Mouse (Mus musculus) olfactory bulb, adult 2 months (tissue): Measurements from ENCODE around the gene BC049762.

Experiments used
- CTCF ChIP-seq: fragments of 200-500 bp; IDR thresholded peaks from 2 replicates; pipeline ENCODE4 v1.5.1; 2012; ENCODE audit warnings: low read depth, mild to moderate bottlenecking, low read length, moderate library complexity; ENCODE audit not compliant: insufficient read depth
- POLR2A ChIP-seq: fragments of 200-500 bp; IDR thresholded peaks from 2 replicates; pipeline ENCODE4 v1.6.1; 2012; ENCODE audit warnings: mild to moderate bottlenecking, low read depth, low read length, moderate library complexity; ENCODE audit not compliant: insufficient read depth

- TF ChIP-seq POLR2A, result no peak
- no peak for TF ChIP-seq CTCF
These were observed 39.5 kb upstream of the BC049762 start for GRCm38 (mm10) chr11:51302396-51302795.
